Mouse (Mus musculus) heart, embryonic 16.5 days (tissue): ENCODE measurements around the gene Rps27a. TPM values are rescaled to one million over a fixed set of nuclear protein-coding genes. Genes with fewer than 3 reads are reported as not detected.

Experiments used
- ATAC-seq: fragments of 200-750 bp; cut with Nextera tagmentation; replicated peaks from 2 replicates; pipeline ENCODE4 v1.8.0; 2017; ENCODE audit warnings: moderate number of reproducible peaks; ENCODE audit not compliant: insufficient read depth, low FRiP score; ENCODE audit errors: extremely low read depth
- H3K27ac ChIP-seq: fragments of 300-500 bp; sonication (generic); 2 replicates; pipeline ENCODE4 v1.5.1; 2014; ENCODE audit warnings: mild to moderate bottlenecking, low read length, control low read depth, moderate library complexity
- H3K27me3 ChIP-seq: fragments of 300-500 bp; sonication (generic); 2 replicates; pipeline ENCODE4 v1.6.1; 2014; ENCODE audit warnings: low read length, mixed read lengths; ENCODE audit not compliant: control insufficient read depth, insufficient read depth
- H3K36me3 ChIP-seq: fragments of 300-500 bp; sonication (generic); 2 replicates; pipeline ENCODE4 v1.6.1; 2014; ENCODE audit not compliant: control insufficient read depth, insufficient read depth
- H3K4me1 ChIP-seq: fragments of 300-500 bp; sonication (generic); 2 replicates; pipeline ENCODE4 v1.6.1; 2014; ENCODE audit warnings: low read length, mixed read lengths; ENCODE audit not compliant: control insufficient read depth, insufficient read depth
- H3K4me2 ChIP-seq: fragments of 300-500 bp; sonication (generic); 2 replicates; pipeline ENCODE4 v1.6.1; 2014; ENCODE audit warnings: low read depth, mild to moderate bottlenecking, control low read depth, low read length
- H3K4me3 ChIP-seq: fragments of 300-500 bp; sonication (generic); 2 replicates; pipeline ENCODE4 v1.5.1; 2014; ENCODE audit warnings: mild to moderate bottlenecking, control low read depth, low read length
- H3K9ac ChIP-seq: fragments of 300-500 bp; sonication (generic); 2 replicates; pipeline ENCODE4 v1.6.1; 2014; ENCODE audit warnings: low read length, control low read depth
- H3K9me3 ChIP-seq: fragments of 300-500 bp; sonication (generic); replicated peaks from 2 replicates; pipeline ENCODE4 v1.6.1; 2016; ENCODE audit warnings: low read length; ENCODE audit not compliant: control insufficient read depth
- WGBS: fragments of 180-500 bp; shearing (Covaris S2); extraction: QIAGEN DNeasy Blood & Tissue Kit; methylation state at CpG from one replicate; pipeline ENCODE4 v1.1.7; 2014; 5-methylcytosine and 5-hydroxymethylcytosine counted together
- polyA plus RNA-seq: library from polyadenylated mRNA; unstranded; fragments of >200 nt; fragmentation: Nextera tagmentation; extraction: Ambion mirVana; gene quantifications from 2 replicates; pipeline ENCODE4 v1.2.1, GENCODE M21; 2015

Rps27a gene
- polyA plus RNA-seq, 1 experiment from 2014 or later, result 510 TPM

- H3K4me3 ChIP-seq, result no peak overlapping the region
- no peak for ATAC-seq
- H3K27ac ChIP-seq, result no peak overlapping the region
- WGBS, result 77% methylated on average over 3 of the region's 3 CpGs
- no peaks in the 10 kb centered on the region for H3K9me3 ChIP-seq
- no peaks in the 10 kb centered on the region for H3K4me1 ChIP-seq
- H3K36me3 ChIP-seq, result peaks cover 21% of the 10 kb centered on the region
- no peaks in the 10 kb centered on the region for H3K27me3 ChIP-seq
- H3K9ac ChIP-seq, result no peak overlapping the region
- no peak overlapping the region for H3K4me2 ChIP-seq
These were observed 50.9 kb downstream of the Rps27a start for GRCm38 (mm10) chr11:29496962-29497361.

Other genes with a start within 250 kb of the Rps27a start
- 18.4 and 19.3 TPM in 2 replicates for gene Ccdc88a, start 174.5 kb downstream of the Rps27a start, polyA plus RNA-seq
- gene Prorsd1, start 33.1 kb downstream of the Rps27a start, polyA plus RNA-seq, result 16.6 and 22.9 TPM in 2 replicates
- gene Mtif2, start 21.7 kb downstream of the Rps27a start, polyA plus RNA-seq, result 45.2 and 59.2 TPM in 2 replicates
- gene Clhc1, start 159 bp downstream of the Rps27a start, polyA plus RNA-seq, result 0.14 and 0.20 TPM in 2 replicates
- gene Rtn4, start 144.8 kb upstream of the Rps27a start, polyA plus RNA-seq, result 55.8 and 59.3 TPM in 2 replicates